Mouse (Mus musculus) thymus, adult 2 months (tissue): ENCODE data around the gene Proca1. TPM values are rescaled to one million over a fixed set of nuclear protein-coding genes. Genes with fewer than 3 reads are reported as not detected.

Experiments
- DNase-seq: peaks from one replicate; pipeline ENCODE4 v3.0.0; 2021
- H3K27ac ChIP-seq: fragments of 200-500 bp; 2 replicates; pipeline ENCODE4 v1.5.1; 2012; ENCODE audit warnings: low read length, control low read depth; ENCODE audit not compliant: control insufficient read depth, insufficient read depth
- H3K27me3 ChIP-seq: fragments of 200-500 bp; 2 replicates; pipeline ENCODE4 v1.6.1; 2012; ENCODE audit warnings: mild to moderate bottlenecking, low read length, moderate library complexity, mixed read lengths; ENCODE audit not compliant: control insufficient read depth, insufficient read depth
- H3K36me3 ChIP-seq: fragments of 200-500 bp; 2 replicates; pipeline ENCODE4 v1.6.1; 2012; ENCODE audit warnings: mild to moderate bottlenecking, low read length, moderate library complexity; ENCODE audit not compliant: control insufficient read depth, insufficient read depth
- H3K4me1 ChIP-seq: fragments of 200-500 bp; replicated peaks from 2 replicates; pipeline ENCODE4 v1.6.1; 2012; ENCODE audit warnings: low read length; ENCODE audit not compliant: control insufficient read depth, insufficient read depth
- H3K4me3 ChIP-seq: fragments of 200-500 bp; 2 replicates; pipeline ENCODE4 v1.5.1; 2012; ENCODE audit warnings: mild to moderate bottlenecking, low read length, control low read depth, moderate library complexity; ENCODE audit not compliant: control insufficient read depth, insufficient read depth
- CTCF ChIP-seq: fragments of 200-500 bp; IDR thresholded peaks from 2 replicates; pipeline ENCODE4 v1.5.1; 2012; ENCODE audit warnings: mild to moderate bottlenecking, control low read depth, low read length, moderate library complexity, borderline replicate concordance; ENCODE audit not compliant: control insufficient read depth, poor library complexity, insufficient read depth; ENCODE audit errors: extremely low read depth
- POLR2A ChIP-seq: fragments of 200-500 bp; IDR thresholded peaks from 2 replicates; pipeline ENCODE4 v1.6.1; 2012; ENCODE audit warnings: mild to moderate bottlenecking, low read length, control low read depth, moderate library complexity; ENCODE audit not compliant: control insufficient read depth, poor library complexity, insufficient read depth; ENCODE audit errors: extremely low read depth
- whole genome bisulfite sequencing: fragments of 180-500 bp; shearing (Covaris S2); methylation state at CpG from one replicate; pipeline ENCODE4 v1.1.7; 2018; 5-methylcytosine and 5-hydroxymethylcytosine counted together
- polyA plus RNA-seq: library from polyadenylated mRNA; depleted of rRNA; stranded (reverse); fragments of >200 nt; gene quantifications from 2 replicates; pipeline ENCODE4 v1.2.3, GENCODE M21; 2012

Gene Proca1
- polyA plus RNA-seq, 1 experiment = 0.66 TPM

GRCm38 (mm10) chr11:78189234-78190040, 3.8 kb upstream of the Proca1 start:
- no peak overlapping the region for H3K27ac ChIP-seq
- peaks cover 21% of the 10 kb centered on the region for H3K27me3 ChIP-seq
- peaks cover 18% of the 10 kb centered on the region for H3K4me1 ChIP-seq
- WGBS = 5% methylated on average over 42 of the region's 42 CpGs
- H3K4me3 ChIP-seq = peak overlapping the region; percentile 37
- no peak for DNase-seq
- TF ChIP-seq CTCF (no peak), POLR2A (no peak)
- H3K36me3 ChIP-seq = no peaks in the 10 kb centered on the region

- TF ChIP-seq POLR2A (no peak), CTCF (no peak)
- H3K27ac ChIP-seq = no peak overlapping the region
Observed at GRCm38 (mm10) chr11:78190041-78190440, 3.2 kb upstream of the Proca1 start.

GRCm38 (mm10) chr11:78194411-78195100, 1.4 kb downstream of the Proca1 start:
- peak; percentile 56 for DNase-seq
- WGBS = 6% methylated on average over 30 of the region's 30 CpGs

More at GRCm38 (mm10) chr11:78190041-78190440, 3.2 kb upstream of the Proca1 start:
- no peak for DNase-seq
- no peak overlapping the region for H3K4me3 ChIP-seq
- H3K36me3 ChIP-seq = no peaks in the 10 kb centered on the region
- 77% methylated on average over 6 of the region's 6 CpGs for WGBS
- H3K4me1 ChIP-seq = peaks cover 24% of the 10 kb centered on the region
- H3K27me3 ChIP-seq = peaks cover 21% of the 10 kb centered on the region

GRCm38 (mm10) chr11:78195101-78195863, 2.1 kb downstream of the Proca1 start:
- Histone ChIP-seq H3K27me3 (no peaks in the 10 kb centered on the region; the same call in 1 of the 2 replicates), H3K4me3 (peak overlapping the region; percentile 53), H3K4me1 (peaks cover 10% of the 10 kb centered on the region), H3K27ac (no peak overlapping the region), H3K36me3 (no peaks in the 10 kb centered on the region)
- TF ChIP-seq POLR2A = no peak
- no peak for TF ChIP-seq CTCF
- WGBS = 73% methylated on average over 23 of the region's 23 CpGs
- no peak for DNase-seq

More at GRCm38 (mm10) chr11:78194411-78195100, 1.4 kb downstream of the Proca1 start:
- Histone ChIP-seq H3K27ac (no peak overlapping the region), H3K4me1 (peaks cover 12% of the 10 kb centered on the region), H3K27me3 (peaks cover 6% of the 10 kb centered on the region; the same call in 1 of the 2 replicates), H3K36me3 (no peaks in the 10 kb centered on the region), H3K4me3 (peak overlapping the region; percentile 53)
- TF ChIP-seq POLR2A = no peak

- no peak overlapping the region for H3K27ac ChIP-seq
- 96% methylated on average over 3 of the region's 3 CpGs for WGBS
- no peaks in the 10 kb centered on the region for H3K4me1 ChIP-seq
- no peak for TF ChIP-seq POLR2A
- no peak for TF ChIP-seq CTCF
- no peak overlapping the region for H3K4me3 ChIP-seq
- peaks cover 22% of the 10 kb centered on the region for H3K36me3 ChIP-seq
- no peaks in the 10 kb centered on the region for H3K27me3 ChIP-seq
- no peak for DNase-seq
Observed at GRCm38 (mm10) chr11:78202372-78202771, 9.2 kb downstream of the Proca1 start.

GRCm38 (mm10) chr11:78204287-78204686, 11.1 kb downstream of the Proca1 start:
- DNase-seq = no peak
- TF ChIP-seq CTCF (no peak), POLR2A (no peak)
- 96% methylated on average over 6 of the region's 6 CpGs for WGBS
- H3K4me1 ChIP-seq = no peaks in the 10 kb centered on the region
- H3K36me3 ChIP-seq = peaks cover 41% of the 10 kb centered on the region
- no peaks in the 10 kb centered on the region for H3K27me3 ChIP-seq
- H3K4me3 ChIP-seq = no peak overlapping the region
- no peak overlapping the region for H3K27ac ChIP-seq
